Mouse (Mus musculus): ENCODE results near the gene Sh3rf3.

Sh3rf3 gene

DNA sequence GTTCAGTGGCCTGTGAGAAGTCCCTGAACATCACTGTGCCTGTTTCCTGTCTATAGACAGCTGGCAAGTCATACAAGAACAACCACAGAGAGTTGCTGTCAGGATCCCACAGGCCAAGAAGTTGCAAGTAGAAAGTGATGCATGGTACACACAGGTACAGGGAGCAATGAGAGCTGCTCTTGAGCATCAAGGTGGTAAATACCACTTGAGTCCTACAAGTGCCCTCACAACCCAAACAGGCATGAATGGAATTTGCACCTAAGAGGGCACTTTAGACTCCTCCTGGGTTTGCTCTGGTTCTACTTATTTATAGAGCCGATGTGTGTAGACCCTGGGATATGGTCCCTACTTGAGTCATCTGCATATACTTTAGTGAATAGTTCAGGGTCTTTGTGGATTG lies 159.0 kb downstream of the Sh3rf3 start:
- TF ChIP-seq GATA4 (IDR thresholded peaks at IDR 0.05; ENCODE audit: insufficient replicate concordance, low read length), result no peak

DNA sequence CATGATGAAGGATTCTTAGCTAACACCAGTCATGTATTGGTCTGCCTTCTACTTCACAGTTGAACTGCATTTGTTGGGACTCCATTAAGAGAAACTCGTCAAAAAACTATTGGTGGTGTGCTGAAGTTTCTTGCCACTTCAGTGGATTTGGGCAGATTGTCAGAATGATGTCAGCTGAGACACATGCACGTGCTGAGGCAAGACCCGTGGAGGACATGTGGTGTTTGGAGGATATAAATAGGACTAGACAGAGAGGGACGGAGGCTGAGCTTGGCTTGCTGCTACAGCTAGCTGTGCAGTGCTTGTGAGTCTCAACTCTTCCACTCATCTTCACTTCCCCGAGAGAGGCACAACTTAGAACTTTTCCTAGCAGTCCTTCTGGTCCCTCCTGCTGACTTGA lies 161.0 kb downstream of the Sh3rf3 start:
- no peak for TF ChIP-seq GATA4 (IDR thresholded peaks at IDR 0.05; ENCODE audit: insufficient replicate concordance, low read length)

DNA sequence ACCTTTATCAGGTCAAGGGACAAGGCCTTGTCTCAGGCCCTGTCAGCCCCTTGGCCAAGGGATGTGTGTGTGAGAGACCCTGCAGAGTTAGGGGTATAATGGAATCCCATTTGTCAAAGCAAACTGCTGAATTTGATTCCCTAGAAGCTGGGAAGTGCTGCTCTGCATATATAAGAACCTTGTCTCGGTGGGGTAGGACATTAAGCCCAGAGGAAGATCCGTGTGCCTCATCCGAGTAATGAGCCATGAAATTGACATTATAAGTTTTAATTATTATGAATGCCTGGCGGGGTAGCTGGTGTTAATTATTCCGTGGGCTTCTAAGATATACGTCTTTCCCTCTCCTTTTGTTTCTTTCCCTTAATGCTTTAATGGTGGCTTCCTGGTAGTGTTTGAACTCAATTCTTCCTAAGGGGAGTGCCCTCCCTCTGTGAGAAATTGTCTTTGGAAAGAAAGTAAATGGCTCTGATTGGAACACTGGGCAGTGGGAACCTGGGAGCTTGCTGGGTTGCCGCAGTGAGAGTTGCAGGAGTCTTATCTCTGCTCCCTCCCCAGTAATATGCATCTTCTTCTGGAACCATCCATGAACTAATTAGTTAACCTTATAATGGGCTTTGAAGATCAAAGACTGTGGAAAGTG lies 166.3 kb downstream of the Sh3rf3 start:
- TF ChIP-seq GATA4 (IDR thresholded peaks at IDR 0.05; ENCODE audit: insufficient replicate concordance, low read length), result no peak

DNA sequence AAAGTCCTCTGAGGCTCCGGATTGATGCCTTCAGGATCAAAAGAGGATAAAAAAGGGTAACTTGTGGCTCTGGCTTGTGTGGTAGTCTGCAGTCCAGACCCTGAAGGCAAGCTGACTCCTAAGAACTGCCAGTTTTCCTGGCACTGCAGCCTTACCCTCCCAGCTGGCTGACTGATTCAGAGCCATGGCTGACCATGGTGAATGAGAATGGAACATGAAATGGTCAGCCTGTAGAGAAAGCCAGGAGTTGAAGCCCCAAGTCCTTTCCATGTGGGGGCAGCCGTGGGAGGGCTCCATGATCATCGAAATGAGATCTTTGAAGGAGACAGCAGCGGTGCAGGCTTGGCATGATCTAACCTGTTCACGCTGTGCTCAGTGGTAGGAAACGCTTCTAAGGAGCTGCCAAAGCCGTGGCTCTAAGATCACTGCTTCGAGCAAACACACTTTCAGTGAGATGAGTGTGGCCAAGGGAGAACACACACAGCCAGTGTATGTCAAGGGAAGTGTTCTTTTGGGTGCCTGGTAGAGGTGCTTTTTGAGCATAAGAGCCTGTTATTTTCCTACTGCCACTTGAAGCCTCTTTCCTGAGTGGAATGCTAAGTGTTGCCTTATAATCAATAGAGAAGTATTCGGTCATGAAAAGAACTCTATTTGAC lies 168.6 kb downstream of the Sh3rf3 start:
- TF ChIP-seq GATA4 (IDR thresholded peaks at IDR 0.05; ENCODE audit: insufficient replicate concordance, low read length), result no peak

DNA sequence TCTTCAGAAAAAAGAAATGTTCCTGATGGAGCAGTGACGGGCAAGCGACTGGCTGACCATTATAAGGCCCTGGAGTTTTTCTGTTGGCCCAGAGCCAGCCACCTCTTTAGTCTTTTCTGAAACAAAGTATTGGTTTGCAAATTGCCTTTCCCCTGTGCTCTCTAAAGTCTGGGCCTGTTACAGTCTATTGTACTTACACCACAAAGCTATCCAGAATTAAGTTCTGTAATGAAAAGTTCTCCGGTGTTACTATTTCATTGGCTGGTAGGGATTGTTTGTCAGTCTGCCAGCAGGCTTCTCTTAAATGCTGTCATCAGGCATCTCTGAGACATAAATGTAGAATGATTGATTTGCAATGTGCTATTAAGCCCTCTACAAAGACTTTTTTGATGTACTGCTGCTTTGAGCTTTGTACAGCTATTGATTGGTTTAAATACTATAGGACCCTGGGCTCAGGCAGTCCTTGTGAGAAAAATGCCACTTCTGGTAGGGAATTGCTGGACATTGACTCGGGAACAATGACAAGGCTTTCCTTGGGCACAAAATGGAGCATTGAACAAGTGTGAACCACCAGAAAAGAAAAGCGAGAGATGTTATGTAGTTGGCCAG lies 169.5 kb downstream of the Sh3rf3 start:
- no peak for TF ChIP-seq GATA4 (IDR thresholded peaks at IDR 0.05; ENCODE audit: insufficient replicate concordance, low read length)

DNA sequence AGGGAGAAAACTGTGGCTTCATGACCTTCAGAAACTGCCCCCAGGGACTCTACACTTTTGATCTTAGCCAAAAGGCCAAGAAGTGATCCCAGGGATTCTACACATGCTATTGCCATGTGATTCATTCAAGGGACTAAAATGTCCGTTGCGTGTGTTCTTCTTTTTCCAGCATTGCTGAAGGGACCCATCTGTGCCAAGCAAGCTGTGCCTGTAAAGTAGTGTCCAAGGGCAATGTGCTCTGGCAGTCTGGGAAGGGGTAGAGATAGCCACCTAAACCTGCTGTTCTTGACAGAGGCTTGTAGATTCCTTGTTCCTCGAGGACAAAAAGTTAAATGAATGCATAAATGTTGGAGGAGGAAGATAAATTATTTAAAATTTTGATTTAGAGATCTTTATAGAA lies 178.5 kb downstream of the Sh3rf3 start:
- TF ChIP-seq GATA4 (IDR thresholded peaks at IDR 0.05; ENCODE audit: insufficient replicate concordance, low read length), result no peak

DNA sequence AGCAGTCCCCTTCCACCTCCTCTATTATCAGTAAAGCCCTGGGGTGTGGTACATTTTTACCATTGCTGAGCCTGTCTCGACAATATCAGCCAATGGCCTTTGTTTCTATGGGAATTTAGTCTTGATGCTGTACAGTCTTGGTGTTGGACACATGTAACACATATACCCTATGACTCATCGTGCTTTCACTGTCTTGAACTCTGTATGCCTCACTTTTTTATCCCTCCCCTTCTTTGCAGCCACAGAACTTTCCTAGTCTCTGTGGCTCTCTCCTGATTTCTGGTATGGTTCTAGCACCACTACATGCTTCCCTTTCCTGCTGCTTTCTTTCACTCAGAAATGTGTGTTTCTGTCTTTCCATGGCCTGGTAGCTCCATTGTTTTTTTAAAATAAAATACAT lies 181.6 kb downstream of the Sh3rf3 start:
- no peak for TF ChIP-seq GATA4 (IDR thresholded peaks at IDR 0.05; ENCODE audit: insufficient replicate concordance, low read length)

DNA sequence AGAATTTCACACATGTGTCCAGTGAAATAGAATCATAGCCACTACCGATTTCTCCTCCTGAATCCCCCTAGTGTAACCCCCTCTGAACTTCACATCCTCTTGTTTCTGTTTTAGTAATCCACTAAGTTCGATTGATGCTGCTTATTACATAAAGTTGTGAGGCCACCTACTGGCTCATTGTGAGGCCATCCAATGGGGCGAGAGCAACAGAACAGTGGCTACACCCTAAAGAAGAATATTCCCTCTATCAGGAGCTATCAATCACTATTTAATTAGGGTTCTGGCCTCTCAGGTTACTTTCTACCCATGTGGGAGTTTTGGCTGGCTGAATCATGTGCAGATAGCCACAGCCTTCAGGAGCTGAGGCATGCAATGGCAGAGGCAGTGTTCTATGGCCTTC lies 182.0 kb downstream of the Sh3rf3 start:
- no peak for TF ChIP-seq GATA4 (IDR thresholded peaks at IDR 0.05; ENCODE audit: insufficient replicate concordance, low read length)

DNA sequence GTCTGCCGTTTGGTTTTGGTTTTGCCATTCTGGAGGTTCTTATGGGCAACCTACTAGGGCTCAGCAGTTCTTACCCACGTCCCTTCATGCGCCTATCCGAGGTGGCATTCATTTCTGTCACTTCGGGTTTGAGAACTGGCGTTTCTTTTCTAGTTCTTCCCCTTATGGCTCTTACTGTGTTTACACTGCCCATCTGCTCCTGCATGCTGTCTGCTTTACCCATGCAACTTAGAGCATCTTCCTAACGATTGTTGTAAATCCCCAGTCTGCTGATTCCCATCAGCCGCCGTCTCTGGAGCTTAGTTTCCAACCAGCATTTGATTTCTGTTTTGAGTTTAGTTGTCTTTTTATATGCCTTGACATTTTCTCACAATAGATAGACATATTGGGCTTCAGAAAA lies 189.2 kb downstream of the Sh3rf3 start:
- no peak for TF ChIP-seq GATA4 (IDR thresholded peaks at IDR 0.05; ENCODE audit: insufficient replicate concordance, low read length)

DNA sequence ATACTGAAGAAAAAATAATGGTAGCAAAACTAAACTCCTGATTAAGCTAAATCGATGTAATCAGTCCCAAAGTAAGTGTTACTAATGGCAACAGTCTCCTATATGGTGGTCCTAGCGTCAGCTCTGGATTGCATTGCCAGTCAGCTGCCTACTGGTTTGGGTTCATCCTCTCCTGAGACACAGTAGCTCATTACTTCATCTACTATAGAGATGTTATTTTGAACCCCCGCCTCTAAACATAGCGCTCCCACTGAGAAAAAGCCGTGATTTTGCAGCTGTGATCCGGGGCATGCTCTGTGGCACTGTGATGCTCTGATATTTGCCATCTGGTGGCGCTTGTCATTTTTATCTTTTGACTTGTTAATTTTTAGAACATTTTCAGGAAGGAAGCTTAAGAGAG lies 198.3 kb downstream of the Sh3rf3 start:
- no peak for TF ChIP-seq GATA4 (IDR thresholded peaks at IDR 0.05; ENCODE audit: insufficient replicate concordance, low read length)

DNA sequence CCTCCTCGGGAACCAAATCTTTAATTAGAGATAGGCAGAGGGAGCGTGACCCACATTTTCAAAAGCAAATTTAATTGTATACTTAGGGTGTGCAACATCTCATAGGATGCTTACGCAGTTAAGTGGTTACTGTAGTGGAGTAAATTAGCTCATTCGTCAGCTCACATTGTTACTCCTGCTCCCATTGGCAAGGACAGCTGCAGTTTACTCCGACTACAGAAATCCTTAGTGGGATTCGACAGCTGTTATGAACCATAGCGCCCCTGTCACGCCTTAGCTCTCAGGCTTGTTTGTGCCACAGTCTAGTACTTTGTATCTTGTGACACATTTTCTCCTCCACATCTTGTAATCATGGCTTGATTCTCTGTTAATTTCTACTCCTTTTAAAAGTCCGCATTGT lies 200.5 kb downstream of the Sh3rf3 start:
- TF ChIP-seq GATA4 (IDR thresholded peaks at IDR 0.05; ENCODE audit: insufficient replicate concordance, low read length), result no peak

DNA sequence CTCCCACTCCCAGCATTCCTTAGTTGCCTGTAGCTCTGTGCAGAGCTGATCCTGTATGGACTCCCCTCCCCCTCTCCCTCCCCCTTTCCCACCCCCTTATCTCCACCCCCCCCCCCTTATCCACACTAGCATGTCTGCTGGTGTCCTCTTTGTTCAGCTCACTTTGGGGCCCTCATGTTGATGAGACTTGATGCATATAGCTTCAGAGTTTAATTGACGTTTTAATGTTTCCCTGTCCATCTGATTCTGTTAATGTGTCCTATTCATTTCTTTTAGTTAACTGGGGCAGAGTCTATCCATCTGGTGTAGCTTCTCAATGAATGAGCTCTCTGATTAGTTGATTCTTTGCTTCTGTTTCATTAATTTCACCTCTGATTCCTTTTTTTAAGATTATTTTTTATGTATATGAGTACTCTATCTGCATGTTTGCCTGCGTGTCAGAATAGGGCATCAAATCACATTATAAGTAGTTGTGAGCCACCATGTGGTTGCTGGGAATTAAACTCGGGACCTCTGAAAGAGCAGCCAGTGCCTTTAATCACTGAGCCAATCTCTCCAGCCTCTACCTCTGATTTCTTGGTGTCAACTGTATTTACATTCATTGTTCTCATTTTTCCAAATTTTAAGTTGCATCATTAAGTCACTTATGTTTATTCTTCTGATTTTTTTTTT lies 206.3 kb downstream of the Sh3rf3 start:
- TF ChIP-seq GATA4 (IDR thresholded peaks at IDR 0.05; ENCODE audit: insufficient replicate concordance, low read length), result no peak

DNA sequence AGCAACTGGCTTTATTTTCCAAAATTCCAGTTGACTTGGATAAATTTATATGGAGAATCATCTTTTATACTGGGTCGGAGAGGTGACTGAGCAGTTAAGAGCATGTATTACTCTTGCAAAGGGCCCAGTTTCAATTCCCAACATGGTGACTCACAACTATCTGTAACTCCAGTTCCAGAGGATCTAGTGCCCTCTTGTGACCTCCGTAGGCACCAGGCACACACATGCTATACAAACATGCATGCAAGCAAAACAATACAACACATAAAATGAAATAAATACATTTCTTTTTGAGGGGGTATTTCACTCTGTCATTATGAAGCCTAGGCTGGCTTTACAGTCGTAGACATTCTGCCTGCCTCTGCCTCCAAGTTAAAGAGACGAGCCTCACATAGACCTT lies 237.3 kb downstream of the Sh3rf3 start:
- TF ChIP-seq GATA4 (IDR thresholded peaks at IDR 0.05; ENCODE audit: insufficient replicate concordance, low read length), result no peak

DNA sequence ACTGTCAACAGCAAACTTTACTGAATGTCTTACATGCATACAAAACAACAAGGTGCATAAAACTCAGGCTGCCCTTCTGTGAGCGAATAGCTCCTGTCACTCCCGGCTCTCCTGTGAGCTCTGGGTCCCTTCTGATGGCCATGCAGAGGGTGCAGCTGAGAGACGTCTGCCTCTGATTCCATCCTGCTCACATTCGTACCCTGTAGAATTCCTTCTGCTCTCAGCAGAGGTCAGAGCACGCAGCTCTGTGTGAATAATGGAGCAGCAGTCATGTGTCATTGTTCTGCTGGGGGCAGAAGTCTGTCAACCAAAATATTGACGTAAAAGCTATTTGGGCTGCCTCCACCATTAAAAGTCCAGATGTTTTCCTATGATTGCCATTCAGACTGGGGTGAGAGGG lies 243.1 kb downstream of the Sh3rf3 start:
- TF ChIP-seq GATA4 (IDR thresholded peaks at IDR 0.05; ENCODE audit: insufficient replicate concordance, low read length), result no peak

DNA sequence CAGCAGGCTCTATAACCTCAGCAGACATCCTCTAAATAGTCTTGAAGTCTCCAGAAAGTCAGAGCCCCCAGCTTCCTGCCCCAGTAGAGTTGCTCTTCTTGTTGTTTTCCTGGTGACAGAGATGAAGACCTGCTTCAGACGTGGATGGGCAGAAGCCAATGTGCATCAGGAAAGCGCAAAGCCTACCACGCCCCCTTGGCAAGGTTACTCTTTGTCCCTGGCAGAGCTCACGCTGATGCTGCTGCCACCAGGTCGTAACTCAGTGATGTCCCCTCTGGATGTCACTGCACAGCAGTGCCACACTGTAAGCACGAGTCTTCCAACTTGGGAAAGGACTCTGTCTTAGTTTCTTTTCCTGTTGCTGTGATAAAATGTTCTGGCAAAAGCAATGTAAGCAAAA lies 253.6 kb downstream of the Sh3rf3 start:
- no peak for TF ChIP-seq GATA4 (IDR thresholded peaks at IDR 0.05; ENCODE audit: insufficient replicate concordance, low read length)

DNA sequence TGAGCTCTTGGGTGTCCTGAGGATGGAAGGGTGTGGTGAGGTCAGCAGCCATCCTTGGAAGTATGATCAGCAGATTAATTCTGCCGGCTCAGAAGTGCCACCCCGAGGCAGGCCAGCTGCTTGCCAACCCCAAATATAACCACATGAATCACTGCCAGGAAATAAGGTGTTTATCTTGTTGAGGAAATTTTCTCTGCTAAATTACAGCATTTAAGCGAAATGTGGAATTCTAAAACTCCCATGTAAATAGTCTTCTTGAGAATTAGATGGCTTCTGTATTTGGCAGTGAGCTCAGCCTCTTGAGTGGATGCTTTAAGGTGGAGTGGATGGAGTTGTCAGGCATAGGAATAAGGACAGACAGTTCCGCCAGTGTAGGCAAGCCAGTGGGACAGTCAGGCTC lies 259.7 kb downstream of the Sh3rf3 start:
- TF ChIP-seq GATA4 (IDR thresholded peaks at IDR 0.05; ENCODE audit: insufficient replicate concordance, low read length), result no peak

Data from liver, adult (tissue).